ENCODE assay signal across 22 mouse cellular contexts in genomic region chr7:84184703-84185102, GRCm38 (mm10). TPM values are rescaled to one million over a fixed set of nuclear protein-coding genes. Genes with fewer than 3 reads are reported as not detected.
DNase-seq lines count a peak whose midpoint lies in the region; ATAC-seq lines count a peak whose summit lies in the region.
"Had no signal": no experiment of that assay in that cellular context is flagged by ENCODE, and none has a peak within 500 bp of the region (broad histone marks: within the 10 kb centered on the region; RNA-seq: fewer than 3 reads in every experiment).

No protein-coding gene starts in this region.

- intact Hi-C loops in heart, postnatal 10 days (cut with DNase I) = no loop called here

- peak; percentile 6 for DNase-seq in embryonic facial prominence, embryonic 11.5 days (ENCODE audit: low spot score)
- DNase-seq in embryonic facial prominence, embryonic 10.5 days (ENCODE audit: low spot score) = no peak
- peak; percentile 43 for DNase-seq in heart, adult 11 months
- peak; percentile 22 for DNase-seq in R1 (ENCODE audit: low read depth, low spot score)
- DNase-seq in urinary bladder, adult 2 months (ENCODE audit: low spot score) = no peak
- DNase-seq in heart, postnatal 10 days = no peak
- DNase-seq: adrenal gland, adult 8-10 months; adrenal gland, postnatal 36 days; cerebellum, adult 8-10 months; cerebellum, postnatal 25 days; gastrocnemius, postnatal 10 days; heart, adult 2 months; heart, postnatal 36 days had no signal

- no peak overlapping the region for H3K4me2 ChIP-seq in embryonic facial prominence, embryonic 11.5 days (ENCODE audit: low read depth, low read length)
- H3K4me2 ChIP-seq in heart, embryonic 12.5 days = no peak overlapping the region
- no peak overlapping the region for H3K4me2 ChIP-seq in stomach, embryonic 16.5 days (ENCODE audit: low read depth, low read length)
- H3K4me2 ChIP-seq: embryonic facial prominence, embryonic 15.5 days; forebrain, embryonic 12.5 days; heart, embryonic 11.5 days; hindbrain, embryonic 15.5 days had no signal

- no peaks in the 10 kb centered on the region for H3K36me3 ChIP-seq in embryonic facial prominence, embryonic 11.5 days (replicated peaks; ENCODE audit: control insufficient read depth, insufficient read depth, low read depth, low read length)
- no peaks in the 10 kb centered on the region for H3K36me3 ChIP-seq in embryonic facial prominence, embryonic 10.5 days (replicated peaks)
- no peaks in the 10 kb centered on the region for H3K36me3 ChIP-seq in heart, embryonic 12.5 days
- no peaks in the 10 kb centered on the region for H3K36me3 ChIP-seq in stomach, embryonic 16.5 days (ENCODE audit: control insufficient read depth, insufficient read depth, low read length)
- H3K36me3 ChIP-seq: embryonic facial prominence, embryonic 15.5 days; forebrain, embryonic 12.5 days; hindbrain, embryonic 15.5 days had no signal

- no peaks in the 10 kb centered on the region for H3K9me3 ChIP-seq in embryonic facial prominence, embryonic 11.5 days (replicated peaks; ENCODE audit: control insufficient read depth, low read length)
- H3K9me3 ChIP-seq in embryonic facial prominence, embryonic 10.5 days = no peaks in the 10 kb centered on the region
- H3K9me3 ChIP-seq in heart, embryonic 12.5 days (replicated peaks) = 0 out of 2 replicates have a peak, but pooled peaks cover 4% of the 10 kb centered on the region
- H3K9me3 ChIP-seq in stomach, embryonic 16.5 days (replicated peaks; ENCODE audit: control insufficient read depth, low read length) = no peaks in the 10 kb centered on the region
- H3K9me3 ChIP-seq: embryonic facial prominence, embryonic 15.5 days; forebrain, embryonic 12.5 days; hindbrain, embryonic 15.5 days had no signal

- no peak for ATAC-seq in embryonic facial prominence, embryonic 11.5 days (replicated peaks; ENCODE audit: insufficient number of reproducible peaks, low FRiP score, low TSS enrichment, low read depth)
- no peak for ATAC-seq in heart, embryonic 12.5 days (ENCODE audit: insufficient number of reproducible peaks, low FRiP score)
- ATAC-seq in stomach, embryonic 16.5 days (ENCODE audit: insufficient read depth, low FRiP score) = peak; percentile 50; the same call in 1 of the 2 replicates
- ATAC-seq: intestine, embryonic 16.5 days; Patski had no signal

- no peaks in the 10 kb centered on the region for H3K27me3 ChIP-seq in embryonic facial prominence, embryonic 11.5 days (ENCODE audit: control insufficient read depth, insufficient read depth, low read length)
- no peaks in the 10 kb centered on the region for H3K27me3 ChIP-seq in embryonic facial prominence, embryonic 10.5 days (replicated peaks; ENCODE audit: low read depth, poor library complexity, severe bottlenecking)
- H3K27me3 ChIP-seq in heart, embryonic 12.5 days (replicated peaks) = no peaks in the 10 kb centered on the region
- no peaks in the 10 kb centered on the region for H3K27me3 ChIP-seq in stomach, embryonic 16.5 days (ENCODE audit: control insufficient read depth, insufficient read depth, low read length)
- H3K27me3 ChIP-seq: embryonic facial prominence, embryonic 15.5 days; forebrain, embryonic 12.5 days; hindbrain, embryonic 15.5 days; Patski had no signal

- H3K9ac ChIP-seq in embryonic facial prominence, embryonic 11.5 days (replicated peaks; ENCODE audit: low read length) = no peak overlapping the region
- H3K9ac ChIP-seq in heart, embryonic 12.5 days = no peak overlapping the region
- no peak overlapping the region for H3K9ac ChIP-seq in stomach, embryonic 16.5 days (ENCODE audit: low read length)
- H3K9ac ChIP-seq: embryonic facial prominence, embryonic 15.5 days; forebrain, embryonic 12.5 days; hindbrain, embryonic 15.5 days had no signal

- no peak overlapping the region for H3K27ac ChIP-seq in embryonic facial prominence, embryonic 11.5 days (replicated peaks; ENCODE audit: low read depth, low read length)
- no peak overlapping the region for H3K27ac ChIP-seq in embryonic facial prominence, embryonic 10.5 days (replicated peaks)
- no peak overlapping the region for H3K27ac ChIP-seq in heart, embryonic 12.5 days (ENCODE audit: poor library complexity, severe bottlenecking)
- peak overlapping the region; percentile 78 for H3K27ac ChIP-seq in stomach, embryonic 16.5 days (ENCODE audit: low read length)
- H3K27ac ChIP-seq: embryonic facial prominence, embryonic 15.5 days; forebrain, embryonic 12.5 days; heart, adult 2 months; hindbrain, embryonic 15.5 days had no signal

- no peaks in the 10 kb centered on the region for H3K4me1 ChIP-seq in embryonic facial prominence, embryonic 11.5 days (ENCODE audit: control insufficient read depth, insufficient read depth, low read length)
- H3K4me1 ChIP-seq in embryonic facial prominence, embryonic 10.5 days = no peaks in the 10 kb centered on the region
- no peaks in the 10 kb centered on the region for H3K4me1 ChIP-seq in heart, embryonic 12.5 days (replicated peaks)
- H3K4me1 ChIP-seq in stomach, embryonic 16.5 days (ENCODE audit: control insufficient read depth, insufficient read depth, low read length) = no peaks in the 10 kb centered on the region
- H3K4me1 ChIP-seq: embryonic facial prominence, embryonic 15.5 days; forebrain, embryonic 12.5 days; hindbrain, embryonic 15.5 days had no signal

- WGBS in embryonic facial prominence, embryonic 11.5 days = 79% methylated on average over 3 of the region's 3 CpGs
- 67% methylated on average over 3 of the region's 3 CpGs for WGBS in embryonic facial prominence, embryonic 10.5 days
- 68% methylated on average over 3 of the region's 3 CpGs for WGBS in heart, embryonic 12.5 days
- 68% methylated on average over 3 of the region's 3 CpGs for WGBS in stomach, embryonic 16.5 days

- H3K4me3 ChIP-seq in embryonic facial prominence, embryonic 11.5 days (ENCODE audit: low read depth, low read length) = no peak overlapping the region
- no peak overlapping the region for H3K4me3 ChIP-seq in embryonic facial prominence, embryonic 10.5 days
- no peak overlapping the region for H3K4me3 ChIP-seq in heart, embryonic 12.5 days
- H3K4me3 ChIP-seq in stomach, embryonic 16.5 days (replicated peaks; ENCODE audit: low read length) = no peak overlapping the region
- H3K4me3 ChIP-seq: embryonic facial prominence, embryonic 15.5 days; erythroblast, embryonic 14.5 days; forebrain, embryonic 12.5 days; heart, adult 2 months; hindbrain, embryonic 15.5 days had no signal

RNA-seq across cellular contexts. Expression of gene Abhd17c, which starts 33.0 kb away (rescaled TPM):
- polyA plus RNA-seq in embryonic facial prominence, embryonic 11.5 days (2014; fragmentation: Nextera tagmentation; extraction: Ambion mirVana) = 43.9 and 53.0 TPM in 2 replicates
- 41.9 and 43.3 TPM in 2 replicates for polyA plus RNA-seq in embryonic facial prominence, embryonic 10.5 days (2016; fragmentation: Nextera tagmentation; extraction: Ambion mirVana)
- polyA plus RNA-seq in heart, embryonic 12.5 days (2016; fragmentation: Nextera tagmentation; extraction: Ambion mirVana) = 69.5 and 77.4 TPM in 2 replicates
- polyA plus RNA-seq in stomach, embryonic 16.5 days (2015; fragmentation: Nextera tagmentation; extraction: Ambion mirVana) = 7.4 and 8.9 TPM in 2 replicates
- polyA plus RNA-seq in urinary bladder, adult 2 months (2012; rRNA removed) = 28.6 and 32.6 TPM in 2 replicates
- total RNA-seq in heart, postnatal 10 days (2021) = 10 to 100 TPM; 39.3 to 46.7 TPM

Comparison
In these comparisons a context has a peak if more than half of its experiments do, and no peak if none do; other contexts are left out.
1. DNase-seq: peak in embryonic facial prominence, embryonic 11.5 days (single experiment), heart, adult 11 months (single experiment) and R1 (single experiment); none in embryonic facial prominence, embryonic 10.5 days (single experiment), urinary bladder, adult 2 months (single experiment) and heart, postnatal 10 days (0 of 2).